Mouse (Mus musculus) common myeloid progenitor, adult 5-6 weeks (primary cell): ENCODE measurements around the gene Gm17018. TPM values are rescaled to one million over a fixed set of nuclear protein-coding genes. Genes with fewer than 3 reads are reported as not detected.

Source experiments
- ATAC-seq: replicated peaks from 2 replicates; pipeline ENCODE4 v1.8.0; 2016; ENCODE audit warnings: low read depth, mild to moderate bottlenecking, moderate TSS enrichment, inconsistent platforms; ENCODE audit not compliant: poor library complexity, severe bottlenecking
- total RNA-seq: library from RNA; stranded (forward); fragments of 200-1000, 187-1606 nt; gene quantifications from 2 replicates; pipeline ENCODE4 v1.2.3, GENCODE M21; 2017

Gm17018 gene
- total RNA-seq, 1 experiment from 2014 or later, result 27.9 TPM

DNA sequence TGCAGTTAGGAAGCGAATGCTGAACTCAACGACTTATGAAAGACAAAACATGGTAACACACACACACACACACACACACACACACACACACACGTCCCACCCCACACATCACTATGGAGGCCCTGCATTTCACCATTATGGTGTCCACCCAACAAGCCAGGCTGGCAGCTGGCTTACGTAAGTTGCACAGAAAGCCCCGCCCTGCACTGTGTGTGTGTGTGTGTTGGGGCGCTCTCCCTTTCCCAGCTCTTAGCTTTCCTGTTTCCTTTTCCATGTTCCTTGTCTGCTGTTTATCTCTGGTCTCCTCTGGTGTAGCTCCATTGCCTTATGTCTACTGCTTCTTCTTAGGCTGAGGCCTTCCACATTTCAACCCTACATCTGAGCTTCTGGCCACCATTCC is 57.8 kb downstream of the Gm17018 start:
- ATAC-seq, result no peak

DNA sequence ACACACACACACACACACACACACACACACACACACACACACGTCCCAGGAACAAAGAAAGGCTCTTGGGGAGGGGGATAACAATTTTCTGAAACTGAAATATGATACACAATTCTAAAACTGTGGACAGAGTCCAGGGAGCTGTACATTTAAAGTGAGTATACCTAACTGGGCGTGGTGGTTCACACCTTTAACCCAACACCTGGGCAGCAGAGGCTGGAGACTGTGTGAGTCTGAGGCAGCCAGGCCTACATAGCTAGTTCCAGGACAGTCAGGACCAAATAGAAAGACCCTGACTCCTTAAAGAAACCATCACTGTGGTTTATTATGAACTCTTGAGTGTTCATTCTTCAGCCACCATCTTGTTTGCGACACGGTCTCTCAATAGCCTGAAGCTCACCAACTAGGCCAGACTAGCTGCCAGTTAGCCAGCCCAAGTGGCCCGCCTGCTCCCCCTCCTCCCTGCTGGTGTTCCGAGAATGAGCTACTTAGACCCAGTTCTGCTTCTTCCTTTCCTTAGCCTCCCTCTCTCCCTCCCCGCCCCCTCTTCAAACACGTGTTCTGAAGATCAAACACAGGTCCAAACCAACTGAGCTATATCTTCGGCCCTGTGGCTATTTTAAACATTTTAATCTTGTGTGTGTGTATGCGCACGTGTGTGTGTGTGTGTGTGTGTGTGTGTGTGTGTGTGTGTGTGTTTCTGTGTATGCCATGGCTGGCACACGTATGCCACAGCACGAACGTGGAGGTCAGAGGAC is 59.5 kb downstream of the Gm17018 start:
- ATAC-seq, result no peak

DNA sequence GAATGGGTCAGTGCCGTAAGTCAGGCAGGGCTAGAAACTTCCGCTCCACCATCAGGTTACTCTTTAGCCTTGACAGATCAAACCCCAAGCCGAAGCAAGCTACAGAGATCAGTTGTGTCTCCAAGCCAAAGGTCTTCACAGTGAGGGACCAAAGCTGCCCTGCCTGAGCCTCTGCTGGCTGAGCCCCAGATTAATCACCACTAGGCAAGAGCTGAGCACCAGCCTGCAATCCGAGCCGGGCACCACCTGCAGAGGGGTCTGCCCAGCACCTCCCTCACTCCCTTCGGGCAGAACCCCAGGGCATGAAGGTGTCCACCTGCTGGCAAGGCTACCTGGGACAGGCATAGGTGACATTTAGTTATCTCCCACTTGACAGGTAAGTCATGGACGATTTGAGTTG is 60.6 kb downstream of the Gm17018 start:
- ATAC-seq, result no peak

DNA sequence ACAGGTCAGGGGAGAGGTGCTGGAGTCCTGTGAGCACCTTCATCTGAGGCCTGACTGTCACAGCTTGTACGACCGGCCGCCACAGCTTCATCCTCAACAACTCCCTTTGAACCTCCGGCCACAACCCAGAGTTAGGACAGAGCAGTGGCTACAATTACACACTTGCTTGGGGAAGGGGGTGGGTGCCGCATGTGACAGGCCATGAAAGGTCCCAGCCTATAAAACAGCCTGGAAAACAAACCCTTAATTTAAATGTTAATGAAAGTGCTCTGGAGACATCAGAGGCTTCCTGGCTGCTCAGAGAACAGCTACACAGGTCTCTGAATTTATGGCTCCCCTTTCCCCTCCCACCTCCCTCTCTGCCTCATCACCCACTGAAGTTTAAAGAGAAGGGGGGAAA is 61.7 kb downstream of the Gm17018 start:
- no peak for ATAC-seq

DNA sequence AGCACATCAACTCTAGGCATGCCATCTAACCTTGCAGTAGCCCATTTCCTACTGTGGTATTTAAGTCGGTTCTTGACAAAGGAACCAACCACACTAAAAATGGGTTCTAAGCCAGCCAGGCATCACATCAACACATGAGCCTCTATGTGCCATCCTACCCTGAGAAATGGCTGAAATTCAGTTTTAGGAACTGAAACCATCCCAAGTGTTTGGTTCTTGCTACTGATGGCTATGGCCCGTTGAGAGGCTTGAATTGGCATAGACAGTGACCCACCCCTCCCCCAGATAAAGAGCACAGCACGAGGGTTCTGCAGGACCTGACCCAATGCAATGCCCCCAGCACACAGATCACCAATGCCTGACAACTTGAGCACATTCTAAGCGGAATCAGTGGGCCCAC is 63.3 kb downstream of the Gm17018 start:
- no peak for ATAC-seq

DNA sequence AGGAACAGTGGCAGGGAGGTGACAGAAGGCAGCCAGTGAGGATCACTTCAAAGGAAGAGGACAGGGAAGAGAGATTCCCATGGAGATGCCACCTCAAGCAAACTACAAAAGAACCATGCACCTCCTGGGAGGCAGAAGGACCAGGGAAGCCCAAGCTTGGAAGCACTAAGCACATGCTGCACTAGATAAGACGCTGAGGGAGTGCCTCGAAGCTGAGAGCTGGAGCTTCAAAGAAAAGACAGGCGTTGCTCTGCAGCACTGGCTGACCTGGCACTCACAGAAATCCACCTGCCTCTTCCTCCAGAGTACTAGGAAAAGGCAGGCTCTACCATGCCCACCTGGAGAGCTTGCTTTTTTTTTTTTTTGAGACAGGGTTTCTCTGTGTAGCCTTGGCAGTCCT is 66.6 kb downstream of the Gm17018 start:
- ATAC-seq, result no peak

DNA sequence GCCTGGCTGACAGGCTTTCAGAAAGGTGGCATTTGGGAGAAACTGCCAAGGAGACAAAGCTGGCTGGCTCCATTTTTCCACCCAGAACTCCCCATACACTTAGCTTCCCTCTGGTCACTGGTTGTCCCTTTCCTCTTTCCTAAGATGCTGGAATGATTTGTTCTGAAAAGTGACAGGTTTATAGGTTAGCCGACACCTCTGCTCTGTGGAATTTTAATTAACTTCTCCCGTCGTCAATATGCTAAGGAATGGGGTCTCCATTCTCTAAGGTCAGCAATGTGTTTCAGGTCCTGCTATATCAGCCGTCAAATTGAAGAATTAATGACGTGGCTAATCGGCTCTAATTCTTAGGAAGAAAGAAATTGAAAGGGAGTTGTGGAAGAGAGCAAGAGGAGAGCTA is 68.2 kb downstream of the Gm17018 start:
- ATAC-seq, result no peak

DNA sequence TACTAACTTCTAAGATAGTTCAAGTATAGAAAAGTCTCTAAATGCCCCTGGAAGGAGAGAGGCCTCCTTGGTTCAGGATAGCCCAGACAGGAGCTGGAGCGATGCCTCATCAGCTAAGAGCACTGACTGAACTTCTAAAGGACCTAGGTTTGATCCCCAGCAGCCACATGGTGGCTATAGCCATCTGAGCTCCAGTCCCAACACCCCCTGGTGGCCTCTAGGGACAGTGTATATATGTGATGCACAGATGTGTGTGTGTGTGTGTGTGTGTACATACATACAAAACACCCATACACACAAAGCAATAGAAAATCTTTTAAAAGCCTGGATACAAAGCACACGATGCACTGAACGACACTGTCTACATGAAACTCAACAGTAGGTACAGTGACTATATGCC is 68.8 kb downstream of the Gm17018 start:
- ATAC-seq, result 0 out of 2 replicates have a peak, but pooled peaks have one; percentile 50

Other genes with a start within 250 kb of the Gm17018 start
- gene Btrc, start 196.9 kb upstream of the Gm17018 start, total RNA-seq, result 19.7 and 27.1 TPM in 2 replicates
- gene Poll, start 84 bp upstream of the Gm17018 start, total RNA-seq, result 9.3 and 14.0 TPM in 2 replicates
- gene Fbxw4, start 99.7 kb downstream of the Gm17018 start, total RNA-seq, result 16.8 and 39.4 TPM in 2 replicates
- not detected in 2 replicates for gene Fgf8, start 182.3 kb downstream of the Gm17018 start, total RNA-seq
- 93.1 and 95.1 TPM in 2 replicates for gene Npm3, start 189.0 kb downstream of the Gm17018 start, total RNA-seq
- 144 and 182 TPM in 2 replicates for gene Mgea5, start 223.2 kb downstream of the Gm17018 start, total RNA-seq